Mouse (Mus musculus) testis, adult 2 months (tissue): ENCODE results near the gene Kcnd2.

Experiments
- CTCF ChIP-seq: fragments of 200-500 bp; IDR thresholded peaks from 2 replicates; pipeline ENCODE4 v1.5.1; 2012; ENCODE audit warnings: low read depth, mild to moderate bottlenecking, inconsistent platforms, low read length, moderate library complexity; ENCODE audit not compliant: control insufficient read depth, insufficient read depth, insufficient replicate concordance
- POLR2A ChIP-seq: fragments of 200-500 bp; IDR thresholded peaks from 2 replicates; pipeline ENCODE4 v1.6.1; 2012; ENCODE audit warnings: low read depth, mild to moderate bottlenecking, inconsistent platforms, low read length, moderate library complexity; ENCODE audit not compliant: control insufficient read depth

DNA sequence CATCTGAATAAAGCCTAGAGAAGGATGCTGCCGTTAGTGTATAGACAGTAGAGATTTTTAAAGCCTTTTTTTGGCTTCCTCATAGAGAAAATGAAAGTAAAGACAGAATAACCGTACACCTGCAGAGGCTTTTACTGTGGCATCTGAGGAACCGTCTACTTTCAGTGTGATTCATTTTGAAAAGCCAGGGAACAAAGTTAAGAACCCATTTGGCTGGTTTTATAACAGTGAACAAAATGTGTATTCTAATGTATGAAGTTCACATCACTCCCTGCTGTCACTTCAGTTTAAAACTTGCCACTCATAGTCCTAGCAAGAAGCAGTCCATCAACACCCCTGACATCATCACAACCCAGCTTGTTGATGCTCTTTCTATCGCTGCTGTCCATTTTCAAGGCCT is 414.7 kb downstream of the Kcnd2 start:
- TF ChIP-seq CTCF (no peak), POLR2A (no peak)
